Mouse (Mus musculus) monocyte, adult 2 months (primary cell): ENCODE measurements at regions not wholly inside any gene's neighbourhood (a gene's known extent, or its start where the extent isn't known, plus 50 kb on each side); places are given as distances from the start of the nearest gene placed in this dataset.

Source experiments
- DNase-seq, 2 experiments: peaks; one replicate each; pipeline ENCODE4 v3.0.0; 2022; ENCODE audit warnings: low spot score in 2 of 2, low read depth in 1 of 2

DNA sequence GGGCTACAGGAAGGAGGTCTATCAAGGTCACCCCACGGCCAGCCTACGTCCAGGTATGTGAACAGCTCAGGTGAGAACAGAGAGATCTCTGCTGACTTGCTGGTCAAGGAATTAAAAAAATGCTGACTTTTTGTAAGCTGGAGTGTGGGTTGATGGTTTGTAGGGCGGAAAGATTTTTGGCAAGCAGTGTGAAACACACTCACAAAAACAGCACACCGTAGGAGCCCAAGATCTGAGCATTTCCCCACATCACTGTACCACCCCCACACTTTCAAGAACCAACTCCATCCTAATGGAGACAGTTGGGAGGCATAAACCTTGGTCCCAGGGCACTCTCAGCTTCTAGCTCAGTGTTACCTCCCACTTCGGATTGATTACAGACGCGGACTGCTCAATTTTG, 200.5 kb downstream of the Rplp1 start:
- DNase-seq: no peak

DNA sequence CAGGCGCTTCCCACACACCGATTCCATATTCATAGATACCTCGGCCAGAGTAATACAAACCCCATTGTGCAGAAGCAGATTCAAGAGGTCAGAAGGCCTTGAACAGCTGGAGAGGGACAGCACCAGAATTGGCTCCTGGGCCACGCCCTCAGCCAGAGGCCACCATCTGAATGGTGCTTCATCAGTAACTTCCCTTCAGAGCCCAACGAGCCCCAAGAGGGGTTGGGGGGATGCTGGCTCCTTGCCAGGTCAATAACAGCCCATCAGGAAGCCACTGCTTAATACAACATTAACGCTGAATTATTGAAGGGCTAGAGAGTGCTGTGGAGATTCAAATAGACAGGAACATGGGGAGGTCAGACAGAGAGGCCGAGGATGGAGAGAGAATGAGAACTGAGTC, 203.0 kb downstream of the Rplp1 start:
- DNase-seq: no peak

DNA sequence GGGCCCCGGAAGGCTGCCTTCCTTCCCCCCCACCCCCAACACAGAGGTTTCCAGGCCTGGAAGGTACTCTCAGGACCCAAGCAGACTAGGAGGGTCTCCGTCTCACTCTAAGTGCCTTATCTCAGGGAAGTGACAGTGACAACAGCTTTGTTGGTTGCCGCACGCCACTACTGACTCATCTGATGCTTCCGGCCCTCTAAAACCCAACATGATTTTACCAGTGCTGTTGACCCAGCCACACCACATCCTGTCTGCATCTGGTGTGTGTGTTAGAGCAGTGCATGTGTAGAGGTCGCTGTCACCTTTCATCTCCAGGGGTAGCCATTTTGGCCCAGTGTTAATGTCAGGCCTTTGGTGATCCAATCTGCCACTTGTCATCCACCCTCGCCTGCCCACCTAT, 206.5 kb downstream of the Rplp1 start:
- peak; percentile 37 to 48 for DNase-seq

DNA sequence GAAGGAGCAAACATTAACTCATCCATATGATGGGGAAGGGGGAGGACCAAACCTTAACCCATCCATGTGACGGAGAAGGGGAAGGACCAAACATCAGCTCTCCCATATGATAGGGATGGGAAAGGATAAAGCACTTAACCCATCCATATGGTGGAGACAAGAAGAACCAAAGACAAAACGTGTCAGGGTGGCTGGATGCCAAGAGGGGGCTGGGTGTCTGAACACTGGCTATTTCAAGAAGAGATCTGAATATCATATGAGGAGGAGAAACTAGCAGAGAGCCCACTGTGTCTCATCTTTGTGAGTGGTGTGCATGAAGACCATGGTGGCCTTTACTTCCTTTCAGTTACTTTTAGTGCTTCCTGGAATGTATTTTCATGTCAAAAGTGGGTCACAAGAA, 207.0 kb downstream of the Rplp1 start:
- DNase-seq: no peak

DNA sequence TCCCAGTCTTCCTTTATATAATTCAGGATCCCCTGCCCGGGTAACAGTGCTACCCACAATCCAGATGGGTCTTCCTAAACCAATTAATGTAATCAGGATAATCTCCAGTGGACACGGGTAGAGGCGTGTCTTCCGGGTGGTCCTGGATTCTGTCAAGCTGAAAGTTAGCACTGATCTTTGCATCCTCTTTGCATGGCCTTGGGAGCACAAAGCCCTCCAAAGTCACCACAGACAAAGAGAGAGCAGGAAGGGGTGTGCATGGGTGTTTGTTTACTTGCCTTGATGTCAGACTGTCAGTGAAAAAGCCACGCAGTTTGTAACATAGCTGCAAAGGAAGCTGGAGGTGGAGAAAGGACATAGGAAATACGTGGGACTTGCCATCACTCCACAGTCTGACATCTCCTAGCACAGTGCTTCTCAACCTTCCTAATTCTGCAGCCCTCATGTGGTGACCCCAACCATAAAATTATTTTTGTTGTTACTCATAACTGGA, 208.0 kb downstream of the Rplp1 start:
- DNase-seq: no peak

DNA sequence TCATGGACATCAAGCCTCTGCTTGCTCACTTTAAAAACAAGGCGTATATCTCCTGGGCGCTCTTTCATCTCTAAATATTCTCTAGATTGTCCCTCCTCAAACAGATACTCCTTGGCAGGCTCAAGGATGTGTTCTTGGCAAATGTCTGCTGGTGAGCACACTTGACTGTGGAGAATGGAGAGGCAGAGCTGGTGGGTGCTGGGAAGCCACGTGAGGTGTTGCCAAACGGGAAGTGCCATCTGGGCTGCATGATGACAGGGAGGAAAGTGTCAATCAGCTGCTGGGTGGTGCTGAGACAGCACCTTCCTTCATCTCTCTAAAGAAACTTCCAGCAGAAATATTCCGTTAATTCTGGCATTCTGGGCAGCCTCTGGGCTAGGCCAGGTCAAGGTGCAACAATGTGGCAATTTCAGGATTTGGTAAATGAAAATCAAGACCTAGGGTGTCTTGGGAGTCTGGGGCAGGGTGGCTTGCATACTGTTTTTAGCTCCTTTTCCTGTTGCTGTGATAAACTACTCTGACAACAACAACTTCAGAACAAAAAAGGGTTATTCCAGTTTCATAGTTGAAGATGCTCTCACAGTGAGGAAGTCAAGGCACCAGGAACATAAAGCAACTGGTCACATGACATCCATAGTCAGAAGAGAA, 208.6 kb downstream of the Rplp1 start:
- DNase-seq: peak; percentile 63 to 64

DNA sequence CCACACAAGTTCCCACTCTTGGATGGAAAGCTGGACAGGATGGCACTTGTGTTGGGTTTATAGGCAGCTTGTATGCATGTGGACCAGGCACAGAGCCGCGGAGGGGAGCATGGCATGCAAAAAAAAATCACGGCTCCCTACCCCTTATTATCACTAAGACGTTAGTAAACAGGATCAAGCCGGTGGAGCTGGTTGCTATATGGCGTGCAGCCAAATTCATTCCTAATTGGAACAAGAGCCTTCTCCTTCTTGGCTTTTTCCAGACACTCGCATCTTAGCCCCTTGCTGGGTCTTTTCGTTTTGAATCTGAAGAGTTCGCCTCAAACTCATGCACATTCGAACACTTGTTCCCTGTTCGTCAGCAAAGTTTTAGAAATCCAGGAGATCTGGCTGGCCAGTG, 211.0 kb downstream of the Rplp1 start:
- DNase-seq: no peak

DNA sequence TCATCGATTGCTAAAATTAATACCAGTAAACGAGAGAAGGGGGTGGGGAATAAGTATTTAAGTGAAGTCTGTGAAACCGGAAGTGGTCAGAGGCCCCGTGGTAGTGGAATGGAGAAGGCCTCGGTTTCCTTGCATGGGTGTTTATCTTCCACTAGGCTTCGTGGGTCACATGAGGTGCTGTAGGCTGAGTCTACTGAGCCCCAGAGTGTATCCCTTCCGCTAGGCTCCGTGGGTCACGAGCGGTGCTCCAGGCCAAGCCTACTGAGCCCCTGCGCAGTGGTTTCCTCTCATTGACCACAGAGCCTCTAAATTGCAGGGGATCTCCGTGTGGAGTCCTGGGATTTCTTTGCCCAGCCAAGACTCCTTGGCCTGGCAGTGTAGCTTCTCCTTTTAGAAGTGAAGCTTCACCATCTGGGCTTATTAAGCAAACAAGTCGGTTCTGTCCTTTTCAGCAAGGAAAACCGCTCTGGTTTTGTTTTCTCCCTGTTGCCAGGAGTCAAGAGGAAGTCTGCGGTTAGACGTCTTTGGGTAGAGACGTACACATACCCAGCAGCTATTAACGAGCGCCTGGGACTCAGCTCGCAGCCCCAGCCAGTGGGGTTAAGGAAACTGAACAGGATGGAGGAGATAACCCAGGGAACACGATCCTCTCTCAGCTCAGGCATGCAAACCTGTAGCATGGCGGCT, 211.9 kb downstream of the Rplp1 start:
- DNase-seq: peak; percentile 84 to 85

DNA sequence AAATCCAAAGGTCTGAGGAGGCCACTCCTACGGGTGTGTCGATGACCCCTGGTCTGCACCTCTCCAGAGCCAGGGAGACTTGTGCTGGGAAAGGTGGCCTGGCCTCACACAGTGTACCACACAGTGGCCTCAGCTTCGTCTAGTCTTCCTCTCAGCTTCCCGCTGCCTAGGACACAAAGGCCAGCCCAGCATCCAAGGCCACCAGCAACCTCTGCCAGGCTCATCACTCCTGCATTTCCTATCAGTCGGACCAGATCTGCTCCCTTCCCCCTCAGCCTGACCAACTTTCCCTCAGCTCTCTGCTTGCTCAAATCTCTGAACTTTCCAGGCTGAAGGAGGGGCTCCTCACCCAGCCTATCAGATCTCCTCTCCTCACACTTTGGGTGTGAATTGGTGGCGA, 213.8 kb downstream of the Rplp1 start:
- DNase-seq: no peak

DNA sequence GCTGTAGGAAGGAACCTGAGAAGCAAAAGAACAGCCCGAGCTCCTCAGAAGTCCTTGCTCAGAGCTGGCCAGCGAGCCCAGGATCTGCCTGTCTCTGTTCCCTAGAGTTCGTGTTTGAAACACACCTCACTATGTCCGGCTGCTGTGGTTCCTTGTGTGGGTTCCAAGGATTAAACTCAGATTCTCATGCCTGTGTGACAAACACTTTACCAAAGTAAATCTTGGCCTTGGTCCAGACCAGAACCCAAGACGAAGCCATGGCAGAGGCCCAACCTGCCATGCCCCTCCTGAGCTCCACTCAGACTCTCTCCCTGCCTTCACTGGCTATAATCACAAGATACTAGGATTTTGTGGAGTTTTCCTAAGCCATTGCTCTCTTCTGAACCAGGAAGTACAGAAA, 214.7 kb downstream of the Rplp1 start:
- DNase-seq: no peak

DNA sequence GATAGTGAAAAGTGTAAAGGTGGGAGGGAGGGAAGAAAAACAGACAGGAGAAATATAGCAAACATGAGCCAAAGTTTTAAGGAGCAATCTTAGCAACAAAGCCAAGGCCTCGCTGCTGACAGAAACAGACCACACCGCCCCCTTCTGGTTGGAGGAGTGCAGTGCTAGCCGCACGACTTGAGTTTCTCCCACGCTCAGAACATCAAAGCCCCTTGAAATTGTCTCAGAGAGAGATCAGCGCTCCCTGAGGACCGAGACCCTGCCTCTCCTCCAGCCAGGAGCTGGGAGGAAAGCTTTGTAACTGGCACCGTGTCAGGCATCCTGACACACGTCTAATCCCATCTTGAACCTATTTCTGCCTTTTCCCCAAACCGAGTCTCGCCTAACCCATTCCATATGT, 216.4 kb downstream of the Rplp1 start:
- peak in 1 of 2 experiments; percentile 57 for DNase-seq

DNA sequence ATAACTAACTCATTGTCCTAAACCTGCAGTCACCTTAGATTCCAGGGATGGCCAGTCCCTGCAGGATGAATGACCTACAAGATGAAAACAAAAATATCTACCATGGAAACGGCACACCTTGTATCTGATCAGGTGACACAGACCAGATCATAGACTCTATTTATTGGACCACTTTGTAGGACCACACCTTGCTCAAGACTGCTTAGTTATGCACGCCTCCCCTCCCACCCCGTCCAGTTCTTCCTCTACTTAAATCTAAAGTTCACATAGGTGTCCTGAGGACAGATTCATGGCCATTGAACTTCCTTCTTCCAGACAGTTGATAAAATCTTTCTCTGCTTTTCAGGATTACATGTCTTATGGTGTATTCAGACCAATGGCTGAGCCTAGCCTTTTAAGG, 217.5 kb downstream of the Rplp1 start:
- no peak for DNase-seq

DNA sequence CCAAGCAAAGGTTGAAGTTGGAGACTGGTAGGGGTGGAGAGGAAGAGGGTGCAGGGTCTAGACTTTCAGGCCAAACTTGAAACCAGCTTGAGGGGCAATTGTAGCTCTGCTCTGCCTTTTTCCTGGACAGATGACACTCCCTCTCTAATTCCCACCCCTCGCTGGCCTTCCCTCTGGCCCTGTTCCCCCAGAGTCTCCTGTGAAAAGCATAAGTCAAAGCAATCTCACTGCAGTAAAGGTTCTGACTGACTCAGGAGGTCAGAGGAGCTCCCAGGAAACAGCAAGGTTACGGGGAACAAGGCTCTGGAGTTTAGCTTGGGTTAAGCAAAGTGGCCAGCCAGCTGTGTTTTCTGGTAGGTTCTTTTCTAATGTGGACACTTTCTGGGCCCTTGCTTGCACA, 218.5 kb downstream of the Rplp1 start:
- no peak for DNase-seq

DNA sequence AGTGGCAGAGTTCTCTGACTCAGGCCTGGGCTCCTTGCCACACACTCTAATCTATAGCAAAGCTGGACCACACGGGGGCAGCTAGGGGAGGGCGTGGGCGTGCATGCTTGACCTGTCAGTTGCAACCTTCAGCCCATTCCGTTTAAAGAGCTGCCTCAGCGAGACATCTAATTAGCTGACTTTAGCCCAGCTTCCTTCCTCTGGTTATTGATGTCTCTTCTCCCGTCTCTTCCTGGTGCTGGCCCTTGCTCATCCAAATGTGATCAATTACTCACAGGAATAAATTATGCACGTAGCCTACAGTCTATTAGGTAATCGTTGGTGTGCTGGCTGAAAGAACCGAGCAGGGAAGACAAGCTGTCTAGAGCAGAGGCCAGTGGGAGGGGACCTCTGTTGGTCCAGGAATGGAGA, 219.0 kb downstream of the Rplp1 start:
- no peak for DNase-seq

DNA sequence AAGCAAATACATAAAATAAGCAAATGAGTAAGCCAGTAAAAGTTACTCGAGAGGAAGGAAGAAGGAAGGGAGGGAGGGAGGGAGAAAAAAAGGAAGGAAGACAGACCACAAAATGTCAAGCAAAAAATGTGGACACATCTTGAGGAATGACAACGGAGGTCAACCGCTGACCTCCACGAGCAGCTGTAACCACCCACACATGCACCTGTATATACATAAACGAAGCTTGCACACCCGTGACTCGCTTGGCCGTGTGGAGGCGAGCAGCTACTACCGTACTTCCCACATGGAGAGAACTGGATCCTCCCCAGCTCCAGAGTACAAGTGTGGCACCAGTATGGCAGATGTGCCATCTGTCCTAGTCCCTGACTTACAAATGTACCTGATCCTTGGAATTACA, 220.1 kb downstream of the Rplp1 start:
- no peak for DNase-seq

DNA sequence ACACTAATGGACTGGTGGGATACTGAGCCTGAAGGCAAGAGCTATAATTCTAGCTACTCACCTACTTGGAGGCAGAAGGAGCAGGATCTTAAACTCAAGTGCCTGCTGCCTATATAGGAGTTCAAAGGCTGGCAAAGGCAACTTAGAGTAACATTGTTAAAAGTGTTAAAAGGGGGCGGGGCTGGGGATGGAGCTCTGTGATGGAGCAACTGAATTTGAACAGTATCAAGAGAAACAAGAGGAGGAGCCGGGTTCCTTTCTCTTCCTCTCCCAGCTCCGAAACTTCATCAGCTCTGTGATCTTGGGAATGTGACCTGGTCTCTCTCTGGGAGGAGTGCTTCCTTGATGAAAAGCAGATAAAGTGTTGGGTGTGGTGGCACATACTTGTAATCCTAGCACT, 223.6 kb downstream of the Rplp1 start:
- DNase-seq: no peak

DNA sequence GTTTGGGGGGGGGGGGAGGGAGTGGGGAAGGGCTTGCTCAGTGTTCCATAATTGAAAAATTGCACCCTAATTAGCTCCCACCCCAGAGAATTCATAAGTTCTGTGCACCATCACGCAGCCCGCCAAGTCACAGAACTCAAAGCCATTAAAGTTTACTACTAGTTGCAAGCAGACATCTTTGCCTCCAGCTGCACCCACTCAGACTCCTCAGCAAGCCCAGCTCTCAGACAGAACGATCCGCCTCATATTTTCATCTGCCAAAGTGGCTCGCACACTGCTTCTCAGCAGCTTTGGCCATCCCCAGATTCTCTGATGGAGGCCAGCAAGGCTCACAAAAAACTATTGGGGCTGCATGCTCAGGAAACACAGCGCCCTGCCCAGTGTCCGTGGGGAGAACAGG, 224.4 kb downstream of the Rplp1 start:
- DNase-seq: no peak

DNA sequence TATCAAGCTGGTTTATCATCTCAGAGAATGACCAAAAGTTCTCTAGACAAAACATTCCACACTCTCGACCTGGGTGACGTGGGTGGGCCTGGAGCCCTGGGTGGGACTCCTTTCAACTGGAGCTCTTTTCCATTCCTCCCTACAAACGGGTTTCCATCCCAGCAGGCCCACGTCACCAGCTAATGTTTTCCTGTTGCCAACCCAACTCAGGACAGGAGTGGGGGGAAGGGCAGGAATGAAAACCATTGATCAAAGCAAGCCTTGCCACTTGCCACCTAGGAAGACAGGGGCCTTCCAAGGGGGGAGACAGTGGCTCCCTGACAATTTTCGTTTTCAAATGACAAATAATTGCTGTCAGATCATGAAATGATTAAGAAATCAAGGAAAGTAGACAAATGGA, 224.8 kb downstream of the Rplp1 start:
- no peak for DNase-seq

DNA sequence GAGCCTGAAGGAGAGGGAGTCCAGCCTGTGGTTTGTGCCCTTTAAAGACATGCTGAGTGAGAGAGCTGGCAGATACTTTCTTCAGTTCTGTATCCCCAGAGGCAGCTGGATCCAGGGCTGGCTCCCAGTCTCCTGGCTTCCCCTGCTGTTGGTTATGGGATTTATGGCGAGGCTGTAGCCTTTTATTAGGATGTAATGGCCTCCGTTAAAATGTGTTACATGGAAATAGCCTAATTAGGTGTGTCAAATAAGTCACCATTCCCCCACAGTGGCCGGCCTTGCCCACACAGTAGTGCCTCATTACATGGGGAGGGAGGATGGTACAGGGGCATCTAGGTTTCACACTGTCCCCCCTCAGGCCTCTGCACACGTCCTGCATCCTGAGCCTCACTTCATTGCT, 230.8 kb downstream of the Rplp1 start:
- DNase-seq: no peak

DNA sequence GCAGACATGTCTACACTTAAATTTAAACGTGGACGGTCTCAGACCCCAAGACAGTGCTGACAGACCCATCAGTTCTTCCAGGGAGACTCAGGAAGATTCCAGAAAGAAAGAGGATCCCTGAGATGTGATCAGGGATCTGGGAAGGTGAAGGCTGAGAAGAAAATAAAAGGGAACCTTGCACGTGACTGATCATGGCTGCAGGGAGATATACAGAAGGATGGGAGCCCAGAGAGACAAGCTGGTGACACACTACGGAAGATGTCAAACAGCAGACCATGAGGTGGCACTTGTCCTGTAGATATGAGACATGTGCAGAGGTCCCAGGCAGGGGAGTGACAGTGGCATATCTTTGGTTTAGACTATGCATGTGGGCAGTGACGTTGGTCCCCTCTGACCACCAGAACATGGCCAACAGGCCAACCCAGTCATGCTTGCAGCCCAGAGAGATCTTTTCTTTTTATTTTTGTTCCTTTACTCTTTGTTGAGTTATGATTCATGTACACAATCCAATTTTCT, 231.5 kb downstream of the Rplp1 start:
- no peak for DNase-seq

DNA sequence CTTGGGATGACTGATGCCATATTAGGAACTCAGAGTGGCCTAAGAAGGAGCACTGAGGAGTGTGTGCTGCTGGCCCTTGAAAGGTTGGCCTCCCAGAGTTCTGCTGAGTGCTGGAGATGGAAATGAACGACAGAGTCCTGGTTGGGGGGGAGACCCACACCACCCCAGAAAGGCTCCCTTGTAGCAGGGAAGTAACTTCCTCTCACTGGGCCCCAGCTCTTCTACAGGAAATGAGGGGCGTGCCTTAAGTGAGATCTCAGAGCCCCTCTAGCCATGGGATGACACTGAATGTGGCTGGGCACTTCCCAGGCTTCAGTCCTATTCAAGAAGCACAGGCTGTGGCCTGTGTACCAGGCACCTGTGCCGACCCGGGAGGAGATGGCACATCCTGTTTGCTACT, 232.0 kb downstream of the Rplp1 start:
- no peak for DNase-seq

DNA sequence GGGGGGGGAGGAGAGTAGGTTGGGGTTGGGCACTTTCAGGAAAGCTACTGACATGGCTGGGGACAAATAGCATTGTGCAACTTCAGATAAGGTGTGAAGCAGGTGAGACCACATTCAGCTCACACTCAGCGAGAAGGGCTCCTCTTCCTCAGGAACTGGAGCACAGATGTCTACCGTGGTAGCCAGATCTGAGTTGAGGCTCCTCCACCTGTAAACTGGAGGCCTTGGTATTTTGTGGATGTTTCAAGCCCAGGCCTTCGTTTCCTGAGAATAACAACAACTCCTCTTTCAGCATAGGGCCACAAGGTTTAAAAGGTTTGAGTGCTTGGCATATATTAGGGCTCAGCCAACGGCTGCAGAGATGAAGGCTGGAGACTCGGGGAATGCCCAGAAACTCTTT, 232.9 kb downstream of the Rplp1 start:
- no peak for DNase-seq

DNA sequence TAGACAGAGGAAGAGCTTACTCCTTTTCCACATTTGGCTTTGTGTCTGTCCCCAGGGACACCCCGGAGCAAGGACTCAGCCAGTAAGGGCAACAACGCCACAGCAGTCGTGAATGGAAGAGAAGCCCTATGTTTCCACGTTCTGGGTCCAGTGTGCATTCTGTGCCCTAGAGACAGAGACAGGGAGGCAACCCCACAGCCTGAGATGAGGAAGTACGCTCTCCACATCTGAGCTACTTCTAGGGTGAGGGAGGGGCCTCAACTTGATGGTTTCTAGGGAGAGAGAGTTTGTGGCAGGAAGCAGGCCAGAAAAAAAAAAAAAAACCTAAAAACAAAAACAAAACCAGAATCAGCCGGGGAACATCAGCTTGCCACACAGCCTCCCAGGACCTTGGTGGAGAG, 233.4 kb downstream of the Rplp1 start:
- peak; percentile 32 to 44 for DNase-seq
